ENCODE assay signal across 27 mouse cellular contexts in genomic region chr6:141898197-141898596, GRCm38 (mm10). TPM values are rescaled to one million over a fixed set of nuclear protein-coding genes. Genes with fewer than 3 reads are reported as not detected.
"Had no signal": no experiment of that assay in that cellular context is flagged by ENCODE, and none has a peak within 500 bp of the region (broad histone marks: within the 10 kb centered on the region; RNA-seq: fewer than 3 reads in every experiment).

No protein-coding gene starts in this region.

- H3K9me3 ChIP-seq: lung, embryonic 15.5 days; midbrain, embryonic 10.5 days; neural tube, embryonic 13.5 days; neural tube, embryonic 15.5 days had no signal

- H3K4me3 ChIP-seq: lung, embryonic 15.5 days; midbrain, embryonic 10.5 days; myocyte; neural tube, embryonic 13.5 days; neural tube, embryonic 15.5 days had no signal

- H3K4me1 ChIP-seq: lung, embryonic 15.5 days; midbrain, embryonic 10.5 days; neural tube, embryonic 13.5 days; neural tube, embryonic 15.5 days had no signal

- H3K4me2 ChIP-seq: lung, embryonic 15.5 days; neural tube, embryonic 13.5 days; neural tube, embryonic 15.5 days had no signal

- DNase-seq: lung, adult 2 months; lung, postnatal 14 days; lung, postnatal 4 days; midbrain, embryonic 14.5 days; retina, postnatal 1 day; right cerebral cortex, adult 18-20 months; right cerebral cortex, postnatal 25 days; right cerebral cortex, postnatal 4 days; spleen, adult 18-20 months; thymus, adult 18-20 months; thymus, postnatal 14 days; thymus, postnatal 36 days had no signal

- H3K27me3 ChIP-seq: lung, embryonic 15.5 days; neural tube, embryonic 13.5 days; neural tube, embryonic 15.5 days had no signal

- H3K36me3 ChIP-seq: lung, embryonic 15.5 days; midbrain, embryonic 10.5 days; neural tube, embryonic 13.5 days; neural tube, embryonic 15.5 days had no signal

- H3K9ac ChIP-seq: liver, embryonic 14.5 days; lung, embryonic 15.5 days; neural tube, embryonic 13.5 days; neural tube, embryonic 15.5 days had no signal

- H3K27ac ChIP-seq: liver, embryonic 14.5 days; lung, embryonic 15.5 days; midbrain, embryonic 10.5 days; neural tube, embryonic 13.5 days; neural tube, embryonic 15.5 days had no signal

- ATAC-seq: midbrain, embryonic 16.5 days had no signal

RNA-seq across cellular contexts. Expression of gene Slco1a4, which starts 42.2 kb away (rescaled TPM):
- total RNA-seq: megakaryocyte, adult 5-6 weeks; megakaryocyte-erythroid progenitor cell, adult 5-6 weeks had no signal
- polyA plus RNA-seq: liver, embryonic 14.5 days; liver, embryonic 16.5 days; lung, adult 2 months; lung, embryonic 15.5 days; midbrain, embryonic 10.5 days; myocyte; small intestine, adult 2 months; stomach, embryonic 14.5 days; stomach, embryonic 16.5 days had no signal

RNA-seq across cellular contexts. Expression of gene Slco1a1, which starts 48.6 kb away (rescaled TPM):
- total RNA-seq: megakaryocyte, adult 5-6 weeks; megakaryocyte-erythroid progenitor cell, adult 5-6 weeks had no signal
- polyA plus RNA-seq: liver, embryonic 14.5 days; liver, embryonic 16.5 days; lung, embryonic 15.5 days; midbrain, embryonic 10.5 days; midbrain, embryonic 14.5 days; midbrain, embryonic 16.5 days; myocyte; neural tube, embryonic 11.5 days; neural tube, embryonic 13.5 days; neural tube, embryonic 15.5 days; small intestine, adult 2 months; stomach, embryonic 14.5 days; stomach, embryonic 16.5 days; thymus, postnatal 0 days had no signal
